Mouse (Mus musculus): ENCODE results near the gene Ccdc174. TPM values are rescaled to one million over a fixed set of nuclear protein-coding genes. Genes with fewer than 3 reads are reported as not detected.

Ccdc174 gene
- polyA plus RNA-seq, 1 experiment from 2014 or later, result 25.5 TPM

- 79% methylated on average over 5 of the region's 5 CpGs for WGBS
- no peaks in the 10 kb centered on the region for H3K27me3 ChIP-seq (replicated peaks; ENCODE audit: control insufficient read depth, insufficient read depth, low read length)
- no peak for DNase-seq (ENCODE audit: low spot score)
- H3K9ac ChIP-seq (ENCODE audit: low read length), result no peak overlapping the region
- no peaks in the 10 kb centered on the region for H3K9me3 ChIP-seq (ENCODE audit: control insufficient read depth, low read length)
- H3K4me1 ChIP-seq (replicated peaks; ENCODE audit: control insufficient read depth, insufficient read depth, low read length), result no peaks in the 10 kb centered on the region
- H3K36me3 ChIP-seq (ENCODE audit: control insufficient read depth, insufficient read depth, low read length), result no peaks in the 10 kb centered on the region
- no peak overlapping the region for H3K4me3 ChIP-seq (ENCODE audit: low read depth, low read length)
- ATAC-seq (replicated peaks; ENCODE audit: low FRiP score, low TSS enrichment, low read depth), result no peak
- H3K27ac ChIP-seq (ENCODE audit: low read depth), result no peak overlapping the region
- H3K4me2 ChIP-seq (ENCODE audit: low read length), result no peak overlapping the region
Observed at GRCm38 (mm10) chr6:91864595-91864994, 13.3 kb upstream of the Ccdc174 start.

DNA sequence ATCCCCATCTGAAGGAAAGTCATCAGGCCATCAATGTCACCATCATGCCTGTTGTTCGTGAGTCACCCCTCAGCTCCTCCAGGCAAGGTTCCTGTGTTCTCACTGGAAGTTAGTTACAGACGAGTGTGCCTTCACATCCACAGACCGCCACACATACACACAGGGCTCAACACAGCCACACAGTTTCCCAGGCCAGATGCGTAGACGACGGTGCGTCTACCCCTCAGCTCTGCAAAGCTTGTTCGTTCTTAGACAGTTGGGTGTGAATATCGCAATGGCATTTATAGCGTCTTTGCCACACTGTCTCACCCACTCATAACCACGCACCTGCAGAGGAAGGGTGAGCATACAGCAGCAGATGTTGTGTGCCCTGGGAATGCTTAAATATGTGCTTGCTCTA, 12.3 kb upstream of the Ccdc174 start:
- no peaks in the 10 kb centered on the region for H3K9me3 ChIP-seq (ENCODE audit: control insufficient read depth, low read length)
- H3K27ac ChIP-seq (ENCODE audit: low read depth), result no peak overlapping the region
- H3K9ac ChIP-seq (ENCODE audit: low read length), result no peak overlapping the region
- ATAC-seq (replicated peaks; ENCODE audit: low FRiP score, low TSS enrichment, low read depth), result no peak
- WGBS, result 84% methylated on average over 11 of the region's 11 CpGs
- H3K36me3 ChIP-seq (ENCODE audit: control insufficient read depth, insufficient read depth, low read length), result no peaks in the 10 kb centered on the region
- no peak overlapping the region for H3K4me3 ChIP-seq (ENCODE audit: low read depth, low read length)
- H3K4me2 ChIP-seq (ENCODE audit: low read length), result no peak overlapping the region
- H3K27me3 ChIP-seq (replicated peaks; ENCODE audit: control insufficient read depth, insufficient read depth, low read length), result no peaks in the 10 kb centered on the region
- no peak for DNase-seq (ENCODE audit: low spot score)
- no peaks in the 10 kb centered on the region for H3K4me1 ChIP-seq (replicated peaks; ENCODE audit: control insufficient read depth, insufficient read depth, low read length)

GRCm38 (mm10) chr6:91868091-91868490, 9.8 kb upstream of the Ccdc174 start:
- H3K4me3 ChIP-seq (ENCODE audit: low read depth, low read length), result no peak overlapping the region
- no peaks in the 10 kb centered on the region for H3K9me3 ChIP-seq (ENCODE audit: control insufficient read depth, low read length)
- no peak overlapping the region for H3K4me2 ChIP-seq (ENCODE audit: low read length)
- DNase-seq (ENCODE audit: low spot score), result no peak
- ATAC-seq (replicated peaks; ENCODE audit: low FRiP score, low TSS enrichment, low read depth), result no peak
- WGBS, result 86% methylated on average over 5 of the region's 5 CpGs
- H3K4me1 ChIP-seq (replicated peaks; ENCODE audit: control insufficient read depth, insufficient read depth, low read length), result no peaks in the 10 kb centered on the region
- no peaks in the 10 kb centered on the region for H3K36me3 ChIP-seq (ENCODE audit: control insufficient read depth, insufficient read depth, low read length)
- H3K27me3 ChIP-seq (replicated peaks; ENCODE audit: control insufficient read depth, insufficient read depth, low read length), result no peaks in the 10 kb centered on the region
- no peak overlapping the region for H3K27ac ChIP-seq (ENCODE audit: low read depth)
- no peak overlapping the region for H3K9ac ChIP-seq (ENCODE audit: low read length)

DNA sequence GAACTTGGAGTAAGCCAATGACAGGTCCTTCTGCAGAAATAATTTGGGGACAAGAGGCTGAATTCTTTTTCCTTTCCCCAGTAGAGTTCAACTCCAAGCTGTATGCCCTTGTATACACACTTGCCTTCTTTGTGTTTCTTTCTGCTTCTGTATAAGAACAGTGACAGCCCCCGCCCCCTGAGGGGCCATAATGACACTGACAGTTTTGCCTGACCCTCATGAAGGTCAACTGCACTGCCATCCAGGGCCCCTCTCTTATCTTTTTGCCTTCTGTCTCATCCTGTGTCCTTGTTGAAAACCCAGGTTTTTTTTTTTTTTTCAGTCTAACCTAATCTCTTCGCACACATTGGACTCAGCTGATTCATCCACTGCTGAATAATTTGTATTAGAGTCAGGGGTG, 5.1 kb upstream of the Ccdc174 start:
- Histone ChIP-seq H3K4me3 (ENCODE audit: low read depth, low read length) (no peak overlapping the region), H3K4me2 (ENCODE audit: low read length) (no peak overlapping the region), H3K9ac (ENCODE audit: low read length) (no peak overlapping the region), H3K36me3 (ENCODE audit: control insufficient read depth, insufficient read depth, low read length) (no peaks in the 10 kb centered on the region), H3K9me3 (ENCODE audit: control insufficient read depth, low read length) (no peaks in the 10 kb centered on the region), H3K4me1 (replicated peaks; ENCODE audit: control insufficient read depth, insufficient read depth, low read length) (0 out of 2 replicates have a peak, but pooled peaks cover 4% of the 10 kb centered on the region), H3K27me3 (replicated peaks; ENCODE audit: control insufficient read depth, insufficient read depth, low read length) (no peaks in the 10 kb centered on the region), H3K27ac (ENCODE audit: low read depth) (no peak overlapping the region)
- ATAC-seq (replicated peaks; ENCODE audit: low FRiP score, low TSS enrichment, low read depth), result no peak
- WGBS, result 61% methylated on average over 2 of the region's 2 CpGs
- no peak for DNase-seq (ENCODE audit: low spot score)

GRCm38 (mm10) chr6:91883859-91884258, 6.0 kb downstream of the Ccdc174 start:
- Histone ChIP-seq H3K4me1 (replicated peaks; ENCODE audit: control insufficient read depth, insufficient read depth, low read length) (peaks cover 3% of the 10 kb centered on the region), H3K27me3 (replicated peaks; ENCODE audit: control insufficient read depth, insufficient read depth, low read length) (no peaks in the 10 kb centered on the region), H3K9ac (ENCODE audit: low read length) (no peak overlapping the region), H3K9me3 (ENCODE audit: control insufficient read depth, low read length) (no peaks in the 10 kb centered on the region), H3K36me3 (ENCODE audit: control insufficient read depth, insufficient read depth, low read length) (peaks cover 75% of the 10 kb centered on the region), H3K4me3 (ENCODE audit: low read depth, low read length) (no peak overlapping the region), H3K27ac (ENCODE audit: low read depth) (no peak overlapping the region), H3K4me2 (ENCODE audit: low read length) (no peak overlapping the region)
- 65% methylated on average over 2 of the region's 2 CpGs for WGBS
- DNase-seq (ENCODE audit: low spot score) (no peak), ATAC-seq (replicated peaks; ENCODE audit: low FRiP score, low TSS enrichment, low read depth) (no peak)

GRCm38 (mm10) chr6:91889255-91889906, 11.5 kb downstream of the Ccdc174 start:
- ATAC-seq (replicated peaks; ENCODE audit: low FRiP score, low TSS enrichment, low read depth), result no peak

GRCm38 (mm10) chr6:91890615-91891014, 12.8 kb downstream of the Ccdc174 start:
- no peak overlapping the region for H3K4me2 ChIP-seq (ENCODE audit: low read length)
- H3K4me1 ChIP-seq (replicated peaks; ENCODE audit: control insufficient read depth, insufficient read depth, low read length), result no peaks in the 10 kb centered on the region
- H3K9me3 ChIP-seq (ENCODE audit: control insufficient read depth, low read length), result no peaks in the 10 kb centered on the region
- H3K27me3 ChIP-seq (replicated peaks; ENCODE audit: control insufficient read depth, insufficient read depth, low read length), result no peaks in the 10 kb centered on the region
- H3K27ac ChIP-seq (ENCODE audit: low read depth), result no peak overlapping the region
- no peak for ATAC-seq (replicated peaks; ENCODE audit: low FRiP score, low TSS enrichment, low read depth)
- peaks cover 93% of the 10 kb centered on the region for H3K36me3 ChIP-seq (ENCODE audit: control insufficient read depth, insufficient read depth, low read length)
- H3K4me3 ChIP-seq (ENCODE audit: low read depth, low read length), result no peak overlapping the region
- no peak overlapping the region for H3K9ac ChIP-seq (ENCODE audit: low read length)
- DNase-seq (ENCODE audit: low spot score), result no peak
- WGBS, result 90% methylated on average over 5 of the region's 5 CpGs

More at GRCm38 (mm10) chr6:91889255-91889906, 11.5 kb downstream of the Ccdc174 start:
- no peaks in the 10 kb centered on the region for H3K4me1 ChIP-seq (replicated peaks; ENCODE audit: control insufficient read depth, insufficient read depth, low read length)
- H3K4me3 ChIP-seq (ENCODE audit: low read depth, low read length), result no peak overlapping the region
- no peak overlapping the region for H3K27ac ChIP-seq (ENCODE audit: low read depth)
- no peak overlapping the region for H3K4me2 ChIP-seq (ENCODE audit: low read length)
- no peak for DNase-seq (ENCODE audit: low spot score)
- H3K9ac ChIP-seq (ENCODE audit: low read length), result no peak overlapping the region
- WGBS, result 69% methylated on average over 3 of the region's 3 CpGs
- H3K27me3 ChIP-seq (replicated peaks; ENCODE audit: control insufficient read depth, insufficient read depth, low read length), result no peaks in the 10 kb centered on the region
- no peaks in the 10 kb centered on the region for H3K9me3 ChIP-seq (ENCODE audit: control insufficient read depth, low read length)
- H3K36me3 ChIP-seq (ENCODE audit: control insufficient read depth, insufficient read depth, low read length), result peaks cover 92% of the 10 kb centered on the region

GRCm38 (mm10) chr6:91891776-91892175, 13.9 kb downstream of the Ccdc174 start:
- Histone ChIP-seq H3K4me3 (ENCODE audit: low read depth, low read length) (no peak overlapping the region), H3K9ac (ENCODE audit: low read length) (no peak overlapping the region), H3K27ac (ENCODE audit: low read depth) (no peak overlapping the region), H3K27me3 (replicated peaks; ENCODE audit: control insufficient read depth, insufficient read depth, low read length) (no peaks in the 10 kb centered on the region), H3K4me1 (replicated peaks; ENCODE audit: control insufficient read depth, insufficient read depth, low read length) (no peaks in the 10 kb centered on the region), H3K36me3 (ENCODE audit: control insufficient read depth, insufficient read depth, low read length) (peaks cover 91% of the 10 kb centered on the region), H3K9me3 (ENCODE audit: control insufficient read depth, low read length) (no peaks in the 10 kb centered on the region), H3K4me2 (ENCODE audit: low read length) (no peak overlapping the region)
- ATAC-seq (replicated peaks; ENCODE audit: low FRiP score, low TSS enrichment, low read depth), result no peak
- no peak for DNase-seq (ENCODE audit: low spot score)
- WGBS, result 84% methylated on average over 2 of the region's 2 CpGs

- peaks cover 93% of the 10 kb centered on the region for H3K36me3 ChIP-seq (ENCODE audit: control insufficient read depth, insufficient read depth, low read length)
Observed at GRCm38 (mm10) chr6:91896783-91897182, 18.9 kb downstream of the Ccdc174 start.

More at GRCm38 (mm10) chr6:91896783-91897182, 18.9 kb downstream of the Ccdc174 start:
- DNase-seq (ENCODE audit: low spot score) (no peak), ATAC-seq (replicated peaks; ENCODE audit: low FRiP score, low TSS enrichment, low read depth) (no peak)
- WGBS, result 96% methylated on average over 3 of the region's 3 CpGs
- Histone ChIP-seq H3K4me2 (ENCODE audit: low read length) (no peak overlapping the region), H3K4me1 (replicated peaks; ENCODE audit: control insufficient read depth, insufficient read depth, low read length) (no peaks in the 10 kb centered on the region), H3K27me3 (replicated peaks; ENCODE audit: control insufficient read depth, insufficient read depth, low read length) (no peaks in the 10 kb centered on the region), H3K9ac (ENCODE audit: low read length) (no peak overlapping the region), H3K4me3 (ENCODE audit: low read depth, low read length) (no peak overlapping the region), H3K9me3 (ENCODE audit: control insufficient read depth, low read length) (no peaks in the 10 kb centered on the region), H3K27ac (ENCODE audit: low read depth) (no peak overlapping the region)

Data from intestine, embryonic 14.5 days (tissue).